Mouse (Mus musculus) forebrain, embryonic 13.5 days (tissue): ENCODE results near the gene Tmem151a. TPM values are rescaled to one million over a fixed set of nuclear protein-coding genes. Genes with fewer than 3 reads are reported as not detected.
A peak's percentile ranks its signal among the peaks of the same experiment; 100 is the strongest.

Source experiments
- ATAC-seq: fragments of 200-750 bp; cut with Nextera tagmentation; 2 replicates; pipeline ENCODE4 v1.8.0; 2017
- H3K27ac ChIP-seq: fragments of 300-500 bp; sonication (generic); 2 replicates; pipeline ENCODE4 v1.5.1; 2015; ENCODE audit warnings: inconsistent platforms, mild to moderate bottlenecking, moderate library complexity
- H3K27me3 ChIP-seq: fragments of 300-500 bp; sonication (generic); 2 replicates; pipeline ENCODE4 v1.6.1; 2015; ENCODE audit warnings: mild to moderate bottlenecking, inconsistent platforms
- H3K36me3 ChIP-seq: fragments of 300-500 bp; sonication (generic); 2 replicates; pipeline ENCODE4 v1.6.1; 2015; ENCODE audit warnings: mild to moderate bottlenecking, inconsistent platforms; ENCODE audit not compliant: poor library complexity, severe bottlenecking
- H3K4me1 ChIP-seq: fragments of 300-500 bp; sonication (generic); 2 replicates; pipeline ENCODE4 v1.6.1; 2015; ENCODE audit warnings: inconsistent platforms
- H3K4me2 ChIP-seq: fragments of 300-500 bp; sonication (generic); 2 replicates; pipeline ENCODE4 v1.6.1; 2015; ENCODE audit warnings: inconsistent platforms, mild to moderate bottlenecking, moderate library complexity
- H3K4me3 ChIP-seq: fragments of 300-500 bp; sonication (generic); 2 replicates; pipeline ENCODE4 v1.5.1; 2015; ENCODE audit warnings: mild to moderate bottlenecking, inconsistent platforms
- H3K9ac ChIP-seq: fragments of 300-500 bp; sonication (generic); 2 replicates; pipeline ENCODE4 v1.6.1; 2015; ENCODE audit warnings: mild to moderate bottlenecking, inconsistent platforms
- H3K9me3 ChIP-seq: fragments of 300-500 bp; sonication (generic); replicated peaks from 2 replicates; pipeline ENCODE4 v1.6.1; 2016; ENCODE audit warnings: inconsistent platforms
- WGBS: fragments of 180-500 bp; shearing (Covaris S2); methylation state at CpG from one replicate; pipeline ENCODE4 v1.1.7; 2015; 5-methylcytosine and 5-hydroxymethylcytosine counted together
- polyA plus RNA-seq: library from polyadenylated mRNA; unstranded; fragments of >200 nt; fragmentation: Nextera tagmentation; extraction: Ambion mirVana; gene quantifications from 2 replicates; pipeline ENCODE4 v1.2.1, GENCODE M21; 2015

Gene Tmem151a
- polyA plus RNA-seq, 1 experiment from 2014 or later = 2.8 TPM

DNA sequence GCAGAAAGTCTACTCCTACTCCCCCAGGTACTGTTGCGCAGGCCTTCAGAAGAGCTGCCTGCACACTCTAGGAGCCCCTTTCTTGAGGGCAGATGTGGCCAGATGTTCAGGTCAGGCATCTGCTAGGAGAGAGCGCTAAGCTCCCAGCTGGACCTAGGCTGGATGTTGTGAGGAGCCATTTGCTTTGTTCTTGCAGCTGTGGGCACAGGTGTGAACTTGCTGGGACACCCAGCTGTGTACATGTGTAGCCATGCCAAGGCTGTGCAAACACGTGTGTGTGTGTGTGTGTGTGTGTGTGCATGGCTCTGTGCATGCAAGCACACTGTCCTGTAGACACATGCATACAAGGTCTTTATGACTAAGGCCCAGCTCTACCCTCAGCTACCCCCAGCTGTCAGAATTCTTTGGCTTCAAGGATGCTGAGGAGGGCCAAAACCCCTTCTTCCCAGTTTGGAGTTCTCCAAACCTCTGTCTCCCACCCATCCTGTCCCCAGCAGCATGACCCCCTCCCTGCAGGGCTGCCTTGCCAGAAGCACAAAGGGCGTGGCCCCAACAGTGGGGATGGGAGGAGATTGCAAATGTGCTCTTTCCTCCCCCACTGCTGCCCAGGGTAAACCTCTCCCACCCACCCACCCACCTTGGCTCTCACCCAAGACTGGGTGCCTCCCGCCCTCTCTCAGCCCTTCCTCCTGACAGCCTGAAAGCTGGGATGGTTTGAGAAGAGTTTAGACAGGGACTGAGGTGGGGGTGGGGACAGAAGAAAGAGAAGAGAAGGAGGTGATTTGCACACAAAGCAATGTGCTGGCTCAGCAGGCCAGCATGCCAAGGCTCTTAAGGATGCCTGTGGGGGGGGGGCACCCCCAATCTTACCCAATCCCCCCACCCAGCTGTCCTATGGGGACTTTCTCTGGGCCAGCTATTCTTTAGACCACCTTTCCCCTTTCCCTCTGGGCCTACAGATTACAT, 24.7 kb downstream of the Tmem151a start:
- 47% methylated on average over 5 of the region's 5 CpGs for WGBS
- Histone ChIP-seq H3K9me3 (no peaks in the 10 kb centered on the region), H3K9ac (no peak overlapping the region), H3K4me1 (peaks cover 21% of the 10 kb centered on the region), H3K4me2 (no peak overlapping the region), H3K36me3 (no peaks in the 10 kb centered on the region), H3K4me3 (no peak overlapping the region), H3K27ac (no peak overlapping the region), H3K27me3 (peaks cover 3% of the 10 kb centered on the region)
- ATAC-seq = 0 out of 2 replicates have a peak, but pooled peaks have one; percentile 28

DNA sequence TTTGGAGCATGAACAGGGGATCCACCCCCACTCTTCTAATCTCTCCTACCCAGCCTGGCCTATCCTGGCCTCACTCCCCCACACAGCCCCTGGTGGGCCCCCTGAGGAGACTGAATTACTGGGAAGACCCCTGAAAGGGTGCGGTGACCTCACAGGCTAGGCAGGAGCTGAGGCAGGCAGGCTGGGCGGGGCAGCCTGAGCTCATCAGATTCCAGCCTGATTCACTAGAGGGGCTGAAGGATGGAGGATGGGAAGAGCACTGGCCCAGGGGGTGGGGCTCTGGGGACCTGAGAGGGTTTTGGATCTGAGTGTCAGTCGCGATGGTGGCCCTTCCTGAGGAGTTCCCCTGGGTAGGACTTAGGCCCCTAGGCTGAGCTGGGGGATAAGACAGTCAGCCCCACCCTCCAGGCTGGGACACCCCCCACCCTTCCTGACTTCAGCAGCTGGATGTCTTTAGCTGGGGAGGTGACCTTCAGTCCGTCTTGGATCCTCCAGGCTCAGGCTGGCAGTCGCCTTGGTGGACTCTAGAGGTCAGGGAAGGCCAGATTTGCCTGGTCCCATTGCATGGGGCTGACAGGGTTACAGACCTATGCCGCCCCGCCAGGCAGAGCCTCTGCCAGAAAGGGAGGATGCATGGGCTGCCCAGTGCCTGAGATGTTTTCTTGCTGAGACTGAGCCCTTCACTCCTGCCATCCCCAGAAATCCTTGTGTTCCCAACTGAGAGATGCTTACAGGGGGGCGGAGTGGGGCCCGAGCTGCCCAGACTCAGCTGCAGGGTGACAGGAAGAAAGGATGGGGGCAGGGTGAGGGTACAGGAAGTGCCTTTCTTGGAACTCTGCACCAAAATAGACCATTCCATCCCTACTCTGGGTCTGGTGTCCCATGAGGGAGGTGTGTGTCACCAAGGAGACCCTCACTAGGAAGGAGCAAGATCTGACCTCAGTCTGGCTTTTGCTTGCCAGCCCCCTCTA, 26.2 kb downstream of the Tmem151a start:
- no peak overlapping the region for H3K4me2 ChIP-seq
- H3K9me3 ChIP-seq = no peaks in the 10 kb centered on the region
- WGBS = 19% methylated on average over 10 of the region's 10 CpGs
- peaks cover 8% of the 10 kb centered on the region for H3K27me3 ChIP-seq
- H3K4me3 ChIP-seq = no peak overlapping the region
- peaks cover 21% of the 10 kb centered on the region for H3K4me1 ChIP-seq
- ATAC-seq = no peak
- no peaks in the 10 kb centered on the region for H3K36me3 ChIP-seq
- no peak overlapping the region for H3K27ac ChIP-seq
- no peak overlapping the region for H3K9ac ChIP-seq

DNA sequence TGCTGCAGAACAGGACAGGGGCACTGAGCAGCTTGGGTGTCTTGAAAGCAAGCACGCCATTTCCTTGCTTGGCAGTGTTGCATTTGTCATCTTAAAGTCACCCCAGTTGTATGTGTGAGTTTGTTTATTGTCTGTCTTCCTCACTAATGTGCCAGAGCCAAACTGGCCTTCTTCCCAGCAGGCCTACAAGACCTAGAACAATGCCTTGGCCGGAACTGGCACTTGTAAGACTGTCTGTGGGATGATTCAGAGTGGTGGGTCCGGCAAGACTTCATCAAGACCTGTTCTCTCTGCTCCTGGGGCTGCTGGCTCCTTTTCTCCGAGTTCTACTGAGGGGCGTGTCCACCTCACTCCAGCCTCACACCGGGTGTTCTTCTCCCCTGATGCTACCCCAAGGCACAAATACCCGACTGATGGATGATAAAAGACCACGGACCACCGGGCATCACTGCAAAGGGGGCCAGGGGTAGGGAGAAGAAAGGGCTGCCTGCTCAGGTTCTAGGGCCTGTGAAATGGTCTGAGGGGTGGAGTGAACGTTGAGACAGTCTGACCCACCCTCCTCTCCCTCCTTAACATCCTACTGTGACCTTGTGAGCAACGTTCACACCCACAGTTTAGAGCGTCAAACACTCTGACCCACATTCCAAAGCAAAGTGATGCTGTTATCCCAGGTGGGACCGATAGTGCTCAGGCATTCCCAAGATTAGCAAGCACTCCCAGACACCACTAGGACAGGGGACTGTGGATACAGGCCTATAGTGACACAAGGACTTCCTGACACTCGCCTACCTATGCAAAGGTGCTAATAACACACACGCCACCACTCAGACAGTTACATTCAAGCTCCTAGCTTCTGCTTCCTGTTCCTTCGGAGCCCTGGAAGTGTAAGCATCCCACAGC, 27.2 kb downstream of the Tmem151a start:
- ATAC-seq = no peak
- H3K4me1 ChIP-seq = peaks cover 21% of the 10 kb centered on the region
- no peak overlapping the region for H3K27ac ChIP-seq
- peaks cover 16% of the 10 kb centered on the region for H3K27me3 ChIP-seq
- no peak overlapping the region for H3K4me2 ChIP-seq
- H3K4me3 ChIP-seq = no peak overlapping the region
- H3K9me3 ChIP-seq = no peaks in the 10 kb centered on the region
- WGBS = 27% methylated on average over 16 of the region's 16 CpGs
- H3K36me3 ChIP-seq = no peaks in the 10 kb centered on the region
- H3K9ac ChIP-seq = no peak overlapping the region

DNA sequence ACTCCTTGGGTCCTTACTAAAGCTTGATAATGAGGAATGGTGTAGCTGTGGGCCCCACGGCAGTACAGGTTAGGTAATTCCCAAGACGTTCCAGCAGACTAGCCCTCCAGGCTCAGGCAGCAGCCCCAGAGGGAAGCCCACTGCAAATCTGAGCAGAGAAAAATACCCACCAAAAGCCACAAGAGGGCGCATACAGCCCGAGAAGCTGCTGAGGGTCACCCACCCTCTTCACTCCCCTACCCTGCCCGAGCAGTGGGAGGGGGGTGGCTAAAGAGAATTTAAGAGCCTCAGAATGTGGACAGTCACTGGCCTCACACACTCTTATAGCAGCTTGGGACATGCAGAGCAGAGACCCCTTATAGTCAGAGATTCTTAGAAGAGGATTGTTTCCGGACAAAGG, 29.1 kb downstream of the Tmem151a start:
- peaks cover 35% of the 10 kb centered on the region for H3K27me3 ChIP-seq
- no peak overlapping the region for H3K27ac ChIP-seq
- WGBS = 11% methylated on average over 6 of the region's 6 CpGs
- no peaks in the 10 kb centered on the region for H3K9me3 ChIP-seq
- H3K4me3 ChIP-seq = no peak overlapping the region
- H3K4me2 ChIP-seq = no peak overlapping the region
- H3K4me1 ChIP-seq = peaks cover 21% of the 10 kb centered on the region
- H3K9ac ChIP-seq = no peak overlapping the region
- H3K36me3 ChIP-seq = no peaks in the 10 kb centered on the region
- ATAC-seq = peak; percentile 71

DNA sequence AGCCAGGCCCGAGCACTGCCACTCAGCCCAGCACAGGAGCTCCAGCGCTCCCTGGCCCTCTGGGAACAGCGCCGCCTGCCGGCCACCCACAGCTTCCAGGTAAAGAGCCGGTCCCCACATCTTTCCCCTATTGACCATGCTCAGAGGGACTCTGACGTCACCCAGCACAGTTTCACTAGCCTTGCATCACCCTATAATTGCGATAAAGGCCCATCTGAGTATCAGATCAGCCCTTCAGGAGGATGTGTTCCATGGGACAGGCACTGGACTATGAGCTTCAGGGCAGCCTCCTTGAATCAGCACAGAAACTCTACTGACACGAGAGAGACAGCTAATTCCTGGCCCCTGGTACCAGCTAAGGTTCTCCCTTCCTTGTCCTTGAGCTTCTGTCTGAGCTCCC, 31.4 kb downstream of the Tmem151a start:
- H3K27ac ChIP-seq = no peak overlapping the region
- peaks cover 21% of the 10 kb centered on the region for H3K4me1 ChIP-seq
- 19% methylated on average over 9 of the region's 9 CpGs for WGBS
- peaks cover 11% of the 10 kb centered on the region for H3K36me3 ChIP-seq
- no peak overlapping the region for H3K4me3 ChIP-seq
- H3K4me2 ChIP-seq = no peak overlapping the region
- ATAC-seq = peak; percentile 16; the same call in 1 of the 2 replicates
- H3K9me3 ChIP-seq = no peaks in the 10 kb centered on the region
- no peak overlapping the region for H3K9ac ChIP-seq
- H3K27me3 ChIP-seq = peaks cover 48% of the 10 kb centered on the region

DNA sequence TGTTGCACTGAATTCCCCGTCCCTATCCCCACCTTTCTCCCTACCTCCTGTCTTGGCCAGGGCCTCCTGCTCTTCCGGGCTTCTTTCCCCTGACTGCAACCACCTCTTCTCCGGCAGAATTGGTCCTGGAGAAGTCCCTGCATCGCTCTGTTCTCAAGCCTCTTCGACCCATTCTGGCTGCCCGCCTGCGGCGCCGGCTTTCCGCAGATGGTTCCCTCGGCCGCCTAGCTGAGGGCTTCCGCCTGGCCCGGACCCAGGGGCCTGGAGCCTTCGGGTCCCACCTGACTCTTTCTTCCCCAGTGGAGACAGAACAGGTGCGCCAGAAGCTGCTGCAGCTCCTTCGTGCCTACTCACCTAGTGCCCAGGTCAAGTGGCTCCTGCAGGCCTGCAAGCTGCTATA, 32.5 kb downstream of the Tmem151a start:
- Histone ChIP-seq H3K27ac (no peak overlapping the region), H3K4me1 (peaks cover 16% of the 10 kb centered on the region), H3K4me3 (no peak overlapping the region), H3K4me2 (no peak overlapping the region), H3K9ac (no peak overlapping the region), H3K27me3 (peaks cover 48% of the 10 kb centered on the region), H3K36me3 (peaks cover 21% of the 10 kb centered on the region), H3K9me3 (no peaks in the 10 kb centered on the region)
- 59% methylated on average over 17 of the region's 17 CpGs for WGBS
- ATAC-seq = no peak

DNA sequence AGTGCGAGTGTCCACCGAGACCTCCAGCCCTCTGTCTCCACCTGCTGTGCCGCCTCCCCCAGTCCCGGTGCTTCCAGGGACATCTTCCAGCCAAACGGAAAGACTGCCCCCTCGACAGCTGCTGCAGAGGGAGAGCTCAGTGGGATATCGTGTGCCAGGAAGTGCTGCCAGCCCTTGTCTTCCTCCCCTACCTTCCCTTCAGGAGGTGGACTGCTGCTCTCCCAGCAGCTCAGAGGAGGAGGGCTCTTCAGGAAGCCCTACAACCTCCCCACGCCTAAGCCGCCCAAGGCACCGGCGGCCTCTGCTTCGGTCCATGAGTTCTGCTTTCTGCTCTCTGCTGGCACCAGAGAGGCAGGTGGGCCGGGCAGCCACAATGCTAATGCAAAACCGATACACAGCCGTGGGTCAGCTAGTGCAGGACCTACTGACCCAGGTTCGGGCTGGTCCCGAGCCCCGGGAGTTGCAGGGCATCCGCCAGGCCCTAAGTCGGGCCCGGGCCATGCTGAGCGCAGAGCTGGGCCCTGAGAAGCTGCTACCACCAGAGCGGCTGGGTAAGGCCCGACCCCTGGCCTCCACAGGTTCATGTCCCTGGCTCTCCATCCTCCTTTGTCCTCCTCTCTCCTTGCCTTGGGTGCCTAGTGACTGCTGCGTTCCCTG, 33.0 kb downstream of the Tmem151a start:
- no peak for ATAC-seq
- Histone ChIP-seq H3K27me3 (peaks cover 48% of the 10 kb centered on the region), H3K27ac (no peak overlapping the region), H3K36me3 (peaks cover 27% of the 10 kb centered on the region), H3K9me3 (no peaks in the 10 kb centered on the region), H3K4me2 (no peak overlapping the region), H3K4me1 (peaks cover 16% of the 10 kb centered on the region), H3K4me3 (no peak overlapping the region), H3K9ac (no peak overlapping the region)
- 32% methylated on average over 25 of the region's 25 CpGs for WGBS

DNA sequence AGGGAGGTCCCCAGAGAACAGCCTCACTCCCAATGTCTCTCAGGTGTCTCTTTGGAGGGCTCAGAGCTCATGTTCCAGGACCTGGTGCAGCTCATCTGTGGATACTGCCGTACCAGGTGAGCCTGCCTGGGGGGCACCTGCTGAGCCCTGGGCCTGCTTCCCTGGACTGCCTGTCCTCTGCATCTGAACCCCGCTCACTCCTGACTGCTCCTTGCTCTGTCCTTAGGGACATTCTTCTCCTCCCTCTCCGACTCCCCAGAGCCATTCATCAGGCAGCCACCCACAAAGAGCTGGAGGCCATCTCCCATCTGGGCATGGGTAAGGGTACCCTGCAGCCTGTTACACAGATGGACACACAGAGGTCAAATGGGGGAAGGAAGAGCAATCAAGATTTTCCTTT, 33.8 kb downstream of the Tmem151a start:
- Histone ChIP-seq H3K9me3 (no peaks in the 10 kb centered on the region), H3K36me3 (peaks cover 35% of the 10 kb centered on the region), H3K4me1 (peaks cover 14% of the 10 kb centered on the region), H3K27ac (no peak overlapping the region), H3K27me3 (peaks cover 48% of the 10 kb centered on the region), H3K9ac (no peak overlapping the region), H3K4me2 (no peak overlapping the region), H3K4me3 (no peak overlapping the region)
- WGBS = 48% methylated on average over 3 of the region's 3 CpGs
- ATAC-seq = no peak

DNA sequence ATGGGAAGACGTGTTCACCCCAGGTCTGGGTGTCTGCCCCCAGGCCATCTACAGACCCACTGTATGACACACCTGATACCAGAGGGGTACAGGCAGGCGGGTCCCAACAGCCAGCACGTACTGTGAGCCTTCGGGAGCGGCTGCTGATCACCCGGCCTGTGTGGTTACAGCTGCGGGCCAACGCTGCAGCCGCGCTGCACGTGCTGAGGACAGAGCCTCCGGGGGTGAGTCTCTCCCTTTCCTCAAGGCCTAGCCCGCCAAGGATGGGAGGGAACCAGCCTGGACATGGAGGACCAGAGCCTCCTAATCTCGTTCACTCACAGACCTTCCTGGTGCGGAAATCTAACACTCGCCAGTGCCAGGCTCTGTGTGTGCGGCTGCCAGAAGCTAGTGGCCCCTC, 34.3 kb downstream of the Tmem151a start:
- WGBS = 4% methylated on average over 17 of the region's 17 CpGs
- Histone ChIP-seq H3K4me3 (no peak overlapping the region), H3K36me3 (peaks cover 39% of the 10 kb centered on the region), H3K9ac (peak overlapping the region; percentile 23; the same call in 1 of the 2 replicates), H3K9me3 (no peaks in the 10 kb centered on the region), H3K27me3 (peaks cover 48% of the 10 kb centered on the region), H3K27ac (peak overlapping the region; percentile 26; the same call in 1 of the 2 replicates), H3K4me1 (peaks cover 11% of the 10 kb centered on the region), H3K4me2 (peak overlapping the region; percentile 17; the same call in 1 of the 2 replicates)
- ATAC-seq = no peak; the same call in 1 of the 2 replicates

DNA sequence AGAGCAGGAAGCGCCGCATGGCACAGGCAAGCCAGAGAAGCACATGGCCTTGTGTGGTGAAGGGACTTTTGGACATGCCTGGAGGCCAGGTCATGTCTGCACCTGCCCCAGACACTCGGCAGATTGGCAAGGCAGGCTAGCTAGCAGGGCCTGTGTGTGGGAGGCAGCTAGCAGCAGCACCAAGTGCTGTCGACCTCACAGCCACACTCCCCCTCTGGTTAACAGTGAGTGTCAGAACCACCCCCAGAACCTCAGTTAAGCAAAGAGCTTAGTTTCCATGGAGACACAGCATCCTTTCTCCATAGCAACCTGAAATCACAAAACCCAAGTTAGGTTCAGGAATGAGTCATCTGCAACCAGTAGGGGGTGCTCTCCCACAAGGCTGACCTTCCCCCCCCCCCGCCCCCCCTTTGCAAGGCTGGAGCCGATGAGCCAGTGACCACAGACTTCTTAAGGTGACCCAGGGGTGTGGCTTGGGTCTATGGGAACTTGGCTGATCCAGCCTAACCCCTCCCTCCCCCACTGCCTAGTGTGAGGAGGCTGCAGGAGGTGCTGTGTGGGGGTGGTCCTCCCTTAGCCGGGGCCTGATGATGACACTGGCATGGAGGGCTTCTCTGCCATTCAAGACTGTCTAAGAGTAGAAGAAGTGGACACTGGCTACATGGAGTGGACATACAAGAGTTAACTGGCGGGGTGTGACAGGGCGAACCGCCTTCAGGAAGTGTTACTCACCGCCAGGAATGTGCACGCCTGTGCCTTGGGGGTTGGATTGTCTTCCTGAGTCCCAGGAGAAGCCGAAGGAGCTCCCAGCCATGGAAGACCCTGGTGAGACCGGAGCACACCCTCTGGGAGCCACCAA, 35.1 kb downstream of the Tmem151a start, which contains the start of gene Rin1:
Gene Rin1, plus strand, starts transcription at position 435 of the 859 bp plus-strand sequence.
- Histone ChIP-seq H3K9me3 (no peaks in the 10 kb centered on the region), H3K36me3 (peaks cover 46% of the 10 kb centered on the region), H3K4me1 (peaks cover 11% of the 10 kb centered on the region), H3K4me3 (no peak within 1 kb of the TSS), H3K27me3 (peaks cover 47% of the 10 kb centered on the region), H3K27ac (peak within 1 kb of the TSS; percentile 26), H3K4me2 (peak within 1 kb of the TSS; percentile 17; the same call in 1 of the 2 replicates), H3K9ac (peak within 1 kb of the TSS; percentile 23; the same call in 1 of the 2 replicates)
- WGBS = 11% methylated on average over 14 of the region's 14 CpGs
- ATAC-seq = peak; percentile 58; the same call in 1 of the 2 replicates
